Mouse (Mus musculus): ENCODE measurements around the gene F7.
"Not testable (repeated sequence)": the region's sequence is repeated elsewhere in the genome, so short reads cannot be mapped to it uniquely, and the experiment has no call there.

Gene F7

DNA sequence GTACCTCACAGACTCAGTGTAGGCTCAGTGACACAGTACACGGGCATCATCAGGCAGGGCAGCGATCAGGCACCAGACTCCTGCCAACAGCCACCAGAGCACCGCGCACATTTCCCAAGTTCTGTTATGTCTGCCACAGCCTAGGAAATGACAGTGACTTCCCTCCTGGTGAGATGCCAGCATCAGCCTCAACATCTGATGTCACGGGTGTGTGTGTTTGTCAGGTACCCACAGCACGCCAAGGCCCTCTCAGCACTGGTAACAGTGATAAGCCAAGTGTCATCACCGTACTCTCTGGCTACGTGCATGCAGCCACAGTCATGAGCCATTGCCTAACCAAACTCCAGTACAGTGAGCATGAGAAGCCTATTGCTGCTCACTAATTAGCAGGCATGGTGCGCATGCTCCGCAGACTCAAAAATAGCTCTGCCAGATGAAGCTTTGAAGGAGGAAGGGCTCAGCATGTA is 10.5 kb downstream of the F7 start:
- no peak for DNase-seq

DNA sequence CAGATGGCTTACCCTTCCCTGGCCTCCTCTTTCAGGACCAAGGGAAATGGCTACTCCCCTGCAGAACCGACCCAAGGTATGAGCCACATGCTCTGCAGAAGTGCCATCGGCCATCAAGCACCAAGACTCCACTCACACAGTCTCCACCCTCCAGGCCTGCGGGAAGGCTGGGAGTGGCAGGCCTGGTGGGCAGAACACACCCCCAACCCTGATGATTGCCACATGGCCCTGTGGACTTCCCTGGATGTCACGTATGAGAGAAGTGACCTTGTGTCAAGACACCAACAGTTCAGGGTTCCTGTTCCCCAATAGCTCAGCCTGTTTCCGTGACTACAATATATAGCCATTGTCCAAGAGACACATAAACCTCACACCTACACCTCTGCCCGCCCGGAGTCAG is 11.2 kb downstream of the F7 start, which contains the start of gene F10:
Gene F10, plus strand, starts transcription at position 294 of the 400 bp plus-strand sequence.
- DNase-seq, result peak; percentile 13

DNA sequence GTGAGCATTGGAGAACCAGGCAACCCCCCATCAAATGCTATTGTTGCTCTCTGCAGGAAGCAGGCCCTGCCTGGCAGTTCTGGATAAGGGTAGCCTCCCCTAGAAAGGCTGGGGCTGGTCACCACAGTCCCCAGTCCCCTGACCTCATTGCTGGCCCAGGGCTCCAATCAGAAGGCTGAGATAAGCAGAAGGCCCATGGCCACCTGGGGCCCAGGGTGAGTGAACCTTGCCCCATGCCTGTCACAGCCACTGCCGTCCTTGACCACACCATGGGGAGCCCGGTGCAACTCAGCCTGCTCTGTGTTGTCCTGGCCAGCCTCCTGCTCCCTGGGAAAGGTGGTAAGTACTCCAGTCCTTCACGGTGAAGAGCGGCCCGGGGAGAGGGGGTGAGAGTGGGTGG is 11.7 kb downstream of the F7 start:
- DNase-seq, result no peak

DNA sequence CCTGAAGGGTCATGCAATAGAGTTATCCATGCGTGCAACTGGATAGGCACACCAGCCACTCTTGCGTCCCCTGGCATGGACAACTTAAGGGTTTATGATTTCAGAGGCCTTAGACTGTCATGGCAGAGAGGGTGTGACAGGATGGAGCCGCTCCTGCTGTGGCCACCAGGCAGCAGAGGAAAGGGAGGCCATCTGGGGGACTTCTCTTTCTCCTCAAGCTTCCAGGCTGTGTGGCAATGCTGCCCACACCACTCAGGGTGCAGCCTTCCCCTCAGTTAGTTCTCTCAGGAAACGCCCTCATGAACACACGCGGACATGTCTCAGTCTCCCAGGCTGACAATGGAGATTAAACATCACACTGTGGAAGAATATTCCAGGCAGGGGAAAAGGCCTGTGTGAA is 13.2 kb downstream of the F7 start:
- DNase-seq, result no peak

DNA sequence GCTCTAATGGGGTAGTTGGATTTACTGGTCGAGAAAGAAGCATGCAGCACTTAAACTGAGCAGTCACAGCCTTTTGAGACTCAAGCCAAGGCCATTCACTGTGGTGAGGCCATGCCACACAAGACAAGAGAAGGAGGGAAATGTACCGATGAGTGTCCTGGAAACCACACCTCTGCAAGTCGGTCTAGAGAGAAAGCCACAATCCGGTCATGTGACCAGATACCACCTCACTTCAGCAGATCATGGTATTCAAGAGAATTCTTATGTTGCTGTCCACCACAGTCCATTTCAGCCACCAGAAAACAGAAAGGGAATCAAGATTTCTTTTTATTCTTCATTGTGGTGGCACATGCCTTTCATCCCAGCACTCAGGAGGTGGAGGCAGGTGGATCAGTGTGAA is 15.6 kb downstream of the F7 start:
- no peak for DNase-seq

DNA sequence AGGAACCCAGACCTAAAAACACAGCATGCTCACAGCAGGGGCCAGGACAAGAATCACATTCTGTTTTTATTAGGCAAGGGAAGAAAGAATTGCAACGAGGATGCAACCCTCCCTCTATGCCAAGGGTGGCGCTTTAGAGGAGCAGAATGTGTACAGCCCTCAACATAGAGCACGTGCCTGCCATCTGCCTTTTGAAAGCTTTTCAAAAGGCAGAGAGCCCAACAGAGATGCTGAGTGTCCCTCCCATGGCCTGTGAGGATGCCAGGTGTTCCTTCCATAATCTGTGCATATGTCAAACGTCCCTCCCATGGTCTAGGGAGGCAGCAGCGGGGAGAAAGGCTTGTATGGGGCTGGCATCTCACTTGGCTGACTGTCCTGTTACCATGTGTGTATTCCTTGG is 21.8 kb downstream of the F7 start:
- DNase-seq, result no peak

DNA sequence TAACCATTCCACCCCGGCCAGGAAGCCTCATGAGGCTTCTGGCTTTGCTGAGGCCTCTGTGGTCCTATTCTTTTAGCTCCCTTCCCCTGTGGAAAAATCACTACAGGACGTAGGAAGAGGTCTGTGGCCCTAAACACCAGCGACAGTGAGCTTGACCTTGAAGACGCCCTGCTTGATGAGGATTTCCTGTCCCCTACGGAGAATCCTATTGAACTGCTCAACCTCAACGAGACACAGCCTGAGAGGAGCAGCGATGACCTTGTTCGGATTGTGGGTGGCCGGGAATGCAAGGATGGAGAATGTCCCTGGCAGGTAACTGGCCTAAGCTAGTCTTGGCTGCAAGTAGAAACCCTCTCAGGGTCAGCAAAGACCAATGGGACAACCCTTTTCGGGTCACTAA is 24.7 kb downstream of the F7 start:
- no peak for DNase-seq

DNA sequence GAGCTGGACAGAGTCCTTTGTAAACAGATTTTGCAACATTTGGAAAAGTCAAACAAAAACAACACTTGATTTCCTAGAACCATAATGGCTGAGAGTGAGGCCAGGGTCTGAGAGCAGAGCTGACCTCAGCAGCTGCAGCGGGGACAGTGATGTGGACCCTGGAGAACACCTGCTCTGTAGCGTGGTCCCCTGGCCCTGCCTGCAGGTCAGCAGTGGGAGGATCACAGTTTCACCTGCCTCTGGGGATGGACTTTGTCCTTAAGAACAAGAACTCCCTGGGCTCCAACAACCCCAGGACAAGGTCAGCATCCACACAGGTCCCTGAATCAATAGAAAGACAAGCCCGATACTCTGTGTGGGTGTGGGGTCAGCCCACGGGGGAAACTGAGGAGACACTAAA is 31.5 kb downstream of the F7 start:
- DNase-seq, result no peak

DNA sequence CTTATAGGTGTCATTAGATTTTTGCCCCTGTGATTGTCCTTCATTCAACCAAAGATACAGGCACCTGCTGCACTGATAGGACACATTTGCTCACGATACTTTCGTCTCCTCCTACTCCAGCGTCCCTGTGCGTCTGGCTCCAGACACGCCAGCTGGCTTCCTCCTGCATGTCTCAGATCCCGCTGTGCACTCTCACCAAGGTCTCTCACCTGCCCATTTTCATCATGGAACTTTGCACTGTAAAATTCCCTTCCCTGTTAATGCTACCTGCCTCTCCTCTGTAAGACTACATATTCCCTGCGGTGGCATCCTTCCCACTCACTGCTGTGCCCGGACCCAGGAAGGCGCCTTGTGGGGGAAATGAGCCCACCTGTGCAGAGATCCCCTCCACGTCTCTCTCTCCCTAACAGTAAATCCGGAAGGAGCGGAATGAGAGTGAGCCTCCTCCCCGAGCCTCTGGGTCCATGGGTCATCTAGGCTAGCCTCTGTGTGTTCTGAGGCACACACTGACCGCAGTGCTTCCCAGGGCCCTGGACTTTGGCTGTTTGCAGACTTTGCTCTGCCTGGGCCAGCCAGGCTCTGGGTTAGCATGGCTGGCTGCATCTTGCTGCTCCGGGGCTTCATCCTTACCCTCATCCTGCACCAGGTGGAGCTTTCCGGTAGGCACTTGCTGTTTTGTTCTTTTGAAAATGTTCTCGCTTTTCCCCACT is 34.8 kb downstream of the F7 start, which contains the start of gene Proz:
Gene Proz, plus strand, starts transcription at position 474 of the 710 bp plus-strand sequence.
- no peak for DNase-seq

DNA sequence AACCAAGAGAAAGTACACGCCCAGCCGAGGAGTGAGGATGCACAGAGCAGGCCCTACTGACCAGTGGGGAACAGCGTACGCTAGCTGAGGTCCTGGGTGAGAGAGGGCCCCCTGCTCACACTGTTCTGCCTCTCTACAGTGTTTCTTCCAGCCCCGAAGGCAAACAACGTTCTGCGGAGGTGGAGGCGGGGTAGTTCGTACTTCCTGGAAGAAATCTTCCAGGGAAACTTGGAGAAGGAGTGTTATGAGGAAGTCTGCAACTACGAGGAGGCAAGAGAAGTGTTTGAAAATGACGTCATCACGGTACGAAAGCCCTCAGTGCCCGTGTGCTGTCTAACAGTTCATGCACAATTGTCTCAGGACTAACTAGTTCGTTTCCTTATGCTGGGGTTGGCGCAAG is 37.3 kb downstream of the F7 start:
- peak; percentile 13 for DNase-seq

DNA sequence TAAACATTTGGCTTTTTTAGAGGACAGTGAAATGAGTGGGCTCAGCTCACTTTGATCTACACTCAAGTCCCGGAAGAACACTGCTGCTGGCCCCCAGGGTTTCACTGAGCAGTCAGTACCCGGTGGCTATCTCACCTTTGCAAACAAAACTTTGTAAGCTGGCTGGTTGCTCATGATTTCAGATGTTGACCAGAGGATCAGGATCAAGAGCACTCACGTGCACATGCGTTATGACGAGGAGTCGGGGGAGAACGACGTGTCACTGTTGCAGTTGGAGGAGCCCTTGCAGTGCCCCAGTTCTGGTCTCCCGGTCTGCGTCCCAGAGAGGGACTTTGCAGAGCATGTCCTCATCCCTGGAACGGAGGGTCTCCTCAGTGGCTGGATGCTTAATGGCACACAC is 47.4 kb downstream of the F7 start:
- DNase-seq, result no peak

DNA sequence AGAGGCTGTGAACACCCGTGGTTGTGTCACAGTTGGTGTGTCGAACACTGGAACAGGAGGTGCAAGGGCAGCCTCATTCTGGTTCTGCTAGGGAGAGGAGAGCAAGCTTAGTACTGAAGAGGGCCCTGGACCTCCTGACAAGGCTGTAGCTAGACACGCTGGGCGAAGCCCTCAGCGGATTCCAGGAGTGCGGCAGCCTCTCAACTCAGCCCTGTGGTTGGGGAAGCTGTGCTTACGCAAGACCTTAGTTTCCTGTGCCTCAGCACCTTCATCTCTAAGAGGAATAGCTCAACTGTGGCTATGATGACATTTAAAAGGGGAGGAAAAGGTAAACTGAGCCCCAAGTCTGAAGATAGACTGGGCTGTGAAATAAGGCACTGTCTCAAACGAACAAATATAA is 49.2 kb downstream of the F7 start:
- peak; percentile 37 for DNase-seq

DNA sequence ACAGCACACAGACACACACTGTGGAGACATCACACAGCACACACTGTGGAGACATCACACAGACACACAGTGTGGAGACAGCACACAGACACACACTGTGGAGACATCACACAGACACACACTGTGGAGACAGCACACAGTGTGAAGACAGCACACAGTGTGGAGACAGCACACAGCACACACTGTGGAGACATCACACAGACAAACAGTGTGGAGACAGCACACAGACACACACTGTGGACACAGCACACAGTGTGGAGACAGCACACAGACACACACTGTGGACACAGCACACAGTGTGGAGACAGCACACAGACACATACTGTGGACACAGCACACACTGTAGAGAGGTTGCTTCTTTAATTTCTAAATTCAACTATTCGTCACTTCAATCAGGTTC is 49.7 kb downstream of the F7 start:
- DNase-seq, result not testable (repeated sequence)

DNA sequence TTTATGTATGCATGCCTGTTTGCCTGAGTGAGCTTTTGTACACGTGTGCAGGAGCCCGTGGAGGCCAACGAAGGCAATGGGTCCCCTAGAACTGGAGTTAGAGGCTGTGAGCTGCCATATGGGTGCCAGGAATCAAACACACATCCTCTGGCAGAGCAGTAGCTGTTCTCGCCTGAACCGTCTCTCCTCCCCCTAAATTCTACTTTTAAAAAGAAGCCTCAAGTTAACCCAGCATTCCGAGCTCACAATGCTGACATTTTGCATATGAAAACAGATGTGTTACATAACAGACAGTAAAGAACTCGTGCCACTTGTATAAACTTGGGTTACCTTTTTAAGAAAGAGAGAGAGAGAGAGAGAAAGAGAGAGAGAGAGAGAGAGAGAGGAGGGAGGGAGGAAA is 51.7 kb downstream of the F7 start:
- no peak for DNase-seq
